Mouse (Mus musculus): ENCODE measurements around the gene Rmdn3.

GRCm38 (mm10) chr2:119106583-119106982, 50.3 kb downstream of the Rmdn3 start:
- TF ChIP-seq MAX (IDR thresholded peaks at IDR 0.05), result no peak
- no peak for TF ChIP-seq CTCF (IDR thresholded peaks at IDR 0.05; ENCODE audit: control insufficient read depth, insufficient read depth, insufficient read length)
- no peak for TF ChIP-seq USF1 (IDR thresholded peaks at IDR 0.05; ENCODE audit: low read depth)
